Mouse (Mus musculus) ES-E14 (cell line): ENCODE measurements at regions not wholly inside any gene's neighbourhood (a gene's known extent, or its start where the extent isn't known, plus 50 kb on each side); places are given as distances from the start of the nearest gene placed in this dataset.

ENCODE experiments used
- HCFC1 ChIP-seq: IDR thresholded peaks from 2 replicates; pipeline ENCODE4 v1.6.1; 2012; ENCODE audit warnings: low read length, inconsistent platforms, borderline replicate concordance; ENCODE audit not compliant: insufficient read depth
- ZC3H11A ChIP-seq: IDR thresholded peaks from 2 replicates; pipeline ENCODE4 v1.6.1; 2012; ENCODE audit warnings: low read depth, mild to moderate bottlenecking, inconsistent platforms, low read length, borderline replicate concordance
- ZNF384 ChIP-seq: IDR thresholded peaks from 2 replicates; pipeline ENCODE4 v1.6.1; 2012; ENCODE audit warnings: low read depth, low read length, inconsistent platforms

DNA sequence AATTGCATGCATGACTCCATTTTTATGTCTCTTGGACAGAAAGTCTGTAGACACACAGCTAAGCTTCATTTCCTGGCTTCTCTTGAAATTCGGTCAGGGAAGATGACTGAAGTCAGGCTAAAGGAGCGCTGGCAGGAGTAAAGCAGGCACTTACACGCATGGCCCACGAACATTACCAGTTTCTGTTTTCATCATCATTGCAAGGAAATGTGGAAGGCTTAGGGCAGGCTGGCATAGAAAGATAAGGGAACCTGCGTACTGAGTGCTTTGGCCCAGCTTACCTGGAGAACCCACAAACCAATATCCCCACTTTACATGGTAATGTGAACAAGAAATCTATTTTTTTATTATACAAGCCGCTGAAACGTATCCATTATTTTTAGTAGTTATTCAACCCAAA, 1056.6 kb upstream of the Slit2 start:
- no peak for TF ChIP-seq ZC3H11A
- TF ChIP-seq ZNF384: no peak
- no peak for TF ChIP-seq HCFC1
